Mouse (Mus musculus) CH12.LX (cell line): ENCODE measurements around the gene Nod1. TPM values are rescaled to one million over a fixed set of nuclear protein-coding genes. Genes with fewer than 3 reads are reported as not detected.

Experiments used
- DNase-seq: peaks from one replicate; pipeline ENCODE4 v3.0.0-alpha.2; 2013; ENCODE audit errors: extremely low read depth
- H3K27ac ChIP-seq: 2 replicates; pipeline ENCODE4 v1.5.1; 2012; ENCODE audit warnings: low read depth, mild to moderate bottlenecking, control low read depth, moderate library complexity; ENCODE audit not compliant: insufficient read depth
- H3K27me3 ChIP-seq: replicated peaks from 2 replicates; pipeline ENCODE3; 2012; ENCODE audit warnings: inconsistent platforms
- H3K36me3 ChIP-seq, 2 experiments: replicated peaks in 1 of 2; 2 replicates each; pipeline versions ENCODE3 to v1.6.1; 2012; ENCODE audit warnings: inconsistent platforms in 1 of 2, low read length in 1 of 2, mild to moderate bottlenecking in 1 of 2, mixed read lengths in 1 of 2, moderate library complexity in 1 of 2; ENCODE audit not compliant: control insufficient read depth in 1 of 2, insufficient read depth in 1 of 2
- H3K4me1 ChIP-seq, 2 experiments: 2 replicates each; pipeline ENCODE4 v1.6.1; 2012; ENCODE audit warnings: inconsistent platforms in 1 of 2, moderate library complexity in 1 of 2; ENCODE audit not compliant: insufficient read depth in 2 of 2, control insufficient read depth in 1 of 2
- H3K4me2 ChIP-seq: 2 replicates; pipeline ENCODE4 v1.6.1; 2012; ENCODE audit warnings: low read depth, mild to moderate bottlenecking, control low read depth; ENCODE audit not compliant: poor library complexity, insufficient read depth, severe bottlenecking
- H3K4me3 ChIP-seq, 3 experiments: fragments of 150-350 bp in 1 of 3; sonication (generic) in 1 of 3; replicated peaks in 1 of 3; 2 replicates each; pipeline versions ENCODE3 to v1.5.1; 2011 to 2012; ENCODE audit warnings: low read depth in 2 of 3, low read length in 2 of 3, mild to moderate bottlenecking in 2 of 3, moderate library complexity in 2 of 3, control low read depth in 1 of 3, improper control_type of control experiment in 1 of 3, inconsistent platforms in 1 of 3, mixed read lengths in 1 of 3; ENCODE audit not compliant: poor library complexity in 1 of 3
- H3K79me2 ChIP-seq: replicated peaks from 2 replicates; pipeline ENCODE4 v1.6.1; 2012; ENCODE audit warnings: mild to moderate bottlenecking, moderate library complexity; ENCODE audit not compliant: control insufficient read depth, poor library complexity, insufficient read depth, severe bottlenecking; ENCODE audit errors: extremely low read depth
- H3K9ac ChIP-seq: 2 replicates; pipeline ENCODE4 v1.6.1; 2012; ENCODE audit warnings: low read depth, mild to moderate bottlenecking, control low read depth, moderate library complexity; ENCODE audit not compliant: insufficient read depth
- H3K9me3 ChIP-seq: replicated peaks from 2 replicates; pipeline ENCODE3; 2012; ENCODE audit warnings: low read length, inconsistent platforms, mixed read lengths
- BHLHE40 ChIP-seq: IDR thresholded peaks from 2 replicates; pipeline ENCODE4 v1.6.1; 2011; ENCODE audit warnings: mild to moderate bottlenecking, low read depth, low read length, improper control_type of control experiment
- CHD1 ChIP-seq: IDR thresholded peaks from 2 replicates; pipeline ENCODE4 v1.6.1; 2012; ENCODE audit warnings: low read depth, low read length, improper control_type of control experiment, inconsistent platforms
- CTCF ChIP-seq, 2 experiments: IDR thresholded peaks in 1 of 2; conservative IDR thresholded peaks in 1 of 2; 2 replicates each; pipeline ENCODE4 v1.5.1; 2011 to 2012; ENCODE audit warnings: low read depth in 2 of 2, low read length in 2 of 2, improper control_type of control experiment in 1 of 2, inconsistent platforms in 1 of 2, mild to moderate bottlenecking in 1 of 2, moderate library complexity in 1 of 2
- E2F4 ChIP-seq: IDR thresholded peaks from 2 replicates; pipeline ENCODE4 v1.6.1; 2011; ENCODE audit warnings: low read depth, low read length, improper control_type of control experiment; ENCODE audit not compliant: insufficient replicate concordance
- ELF1 ChIP-seq: IDR thresholded peaks from 2 replicates; pipeline ENCODE4 v1.6.1; 2014; ENCODE audit warnings: low read depth, mild to moderate bottlenecking, inconsistent platforms, low read length, improper control_type of control experiment
- ETS1 ChIP-seq: conservative IDR thresholded peaks from 2 replicates; pipeline ENCODE4 v1.6.1; 2012; ENCODE audit warnings: low read depth, mild to moderate bottlenecking, inconsistent platforms, low read length, improper control_type of control experiment, moderate library complexity
- IRF4 ChIP-seq: IDR thresholded peaks from 2 replicates; pipeline ENCODE4 v1.6.1; 2014; ENCODE audit warnings: low read depth, mild to moderate bottlenecking, inconsistent platforms, low read length, improper control_type of control experiment
- JUND ChIP-seq: conservative IDR thresholded peaks from 2 replicates; pipeline ENCODE4 v1.6.1; 2011; ENCODE audit warnings: low read depth, low read length, improper control_type of control experiment
- KAT2A ChIP-seq: IDR thresholded peaks from 2 replicates; pipeline ENCODE4 v1.6.1; 2012; ENCODE audit warnings: low read length, improper control_type of control experiment, inconsistent platforms; ENCODE audit not compliant: insufficient replicate concordance
- MAFK ChIP-seq: IDR thresholded peaks from 2 replicates; pipeline ENCODE4 v1.6.1; 2011; ENCODE audit warnings: low read length, improper control_type of control experiment; ENCODE audit not compliant: insufficient replicate concordance
- MAX ChIP-seq: IDR thresholded peaks from 2 replicates; pipeline ENCODE4 v1.6.1; 2011; ENCODE audit warnings: low read length, improper control_type of control experiment
- MEF2A ChIP-seq: IDR thresholded peaks from 2 replicates; pipeline ENCODE4 v1.6.1; 2014; ENCODE audit warnings: low read depth, mild to moderate bottlenecking, inconsistent platforms, low read length, improper control_type of control experiment, borderline replicate concordance
- MXI1 ChIP-seq: IDR thresholded peaks from 2 replicates; pipeline ENCODE4 v1.6.1; 2011; ENCODE audit warnings: mild to moderate bottlenecking, low read depth, low read length, improper control_type of control experiment
- MYC ChIP-seq: IDR thresholded peaks from 2 replicates; pipeline ENCODE4 v1.6.1; 2011; ENCODE audit warnings: low read depth, mild to moderate bottlenecking, improper control_type of control experiment, low read length
- NELFE ChIP-seq: IDR thresholded peaks from 2 replicates; pipeline ENCODE4 v1.6.1; 2011; ENCODE audit warnings: low read depth, low read length, improper control_type of control experiment
- PAX5 ChIP-seq: IDR thresholded peaks from 2 replicates; pipeline ENCODE4 v1.6.1; 2012; ENCODE audit warnings: low read length, inconsistent platforms, mixed read lengths
- POLR2A ChIP-seq: IDR thresholded peaks from 2 replicates; pipeline ENCODE4 v1.6.1; 2011; ENCODE audit warnings: low read depth, mild to moderate bottlenecking, improper control_type of control experiment, low read length
- POLR2AphosphoS2 ChIP-seq: IDR thresholded peaks from 2 replicates; pipeline ENCODE4 v1.6.1; 2011; ENCODE audit warnings: low read depth, low read length, improper control_type of control experiment
- RAD21 ChIP-seq: IDR thresholded peaks from 2 replicates; pipeline ENCODE4 v1.6.1; 2011; ENCODE audit warnings: low read depth, mild to moderate bottlenecking, low read length, improper control_type of control experiment, moderate library complexity
- RCOR1 ChIP-seq: conservative IDR thresholded peaks from 2 replicates; pipeline ENCODE4 v1.6.1; 2012; ENCODE audit warnings: low read depth, mild to moderate bottlenecking, inconsistent platforms, low read length, improper control_type of control experiment
- SIN3A ChIP-seq: IDR thresholded peaks from 2 replicates; pipeline ENCODE4 v1.6.1; 2012; ENCODE audit warnings: low read length, improper control_type of control experiment, inconsistent platforms
- TCF12 ChIP-seq: IDR thresholded peaks from 2 replicates; pipeline ENCODE4 v1.6.1; 2014; ENCODE audit warnings: low read depth, mild to moderate bottlenecking, inconsistent platforms, low read length, improper control_type of control experiment
- USF2 ChIP-seq: conservative IDR thresholded peaks from 2 replicates; pipeline ENCODE4 v1.6.1; 2011; ENCODE audit warnings: low read depth, low read length, improper control_type of control experiment
- ZC3H11A ChIP-seq: IDR thresholded peaks from 2 replicates; pipeline ENCODE4 v1.6.1; 2012; ENCODE audit warnings: low read depth, mild to moderate bottlenecking, inconsistent platforms, low read length, improper control_type of control experiment
- ZMIZ1 ChIP-seq: IDR thresholded peaks from 2 replicates; pipeline ENCODE4 v1.6.1; 2012; ENCODE audit warnings: low read depth, mild to moderate bottlenecking, inconsistent platforms, low read length, improper control_type of control experiment
- ZNF384 ChIP-seq: IDR thresholded peaks from 2 replicates; pipeline ENCODE4 v1.6.1; 2012; ENCODE audit warnings: low read depth, low read length, improper control_type of control experiment, inconsistent platforms
- dilution Hi-C: fragments of 300-500 bp; cut with MboI; formaldehyde crosslinking; loops from 2 replicates; pipeline ENCODE4 v1.14.3; 2020; ENCODE audit warnings: low sequenced_read_pairs; ENCODE audit not compliant: extremely low pct_unique_long_range_greater_than_20kb, extremely low pct_ligation_motif_present
- in situ Hi-C: fragments of 300-500 bp; cut with MboI; formaldehyde crosslinking; loops from 3 replicates; pipeline ENCODE4 v1.14.3; 2019; ENCODE audit warnings: low sequenced_read_pairs, low pct_ligation_motif_present, low pct_unique_long_range_greater_than_20kb, mixed read lengths
- polyA plus RNA-seq: library from polyadenylated mRNA; unstranded; fragments of >175 nt; gene quantifications from 2 replicates; pipeline ENCODE4 v1.2.1, GENCODE M21; 2012; ENCODE audit warnings: low read depth; ENCODE audit not compliant: insufficient read length
- total RNA-seq, 2 experiments: library from RNA; depleted of rRNA; stranded (reverse); fragments of 300-350 nt in 1 of 2; fragments of >200 nt in 1 of 2; gene quantifications; 2 replicates each; pipeline ENCODE4 v1.2.3; 2012 to 2014

Gene Nod1
- total and polyA plus RNA-seq, 3 experiments: 0.29 to 0.46 (median 0.30) TPM

DNA sequence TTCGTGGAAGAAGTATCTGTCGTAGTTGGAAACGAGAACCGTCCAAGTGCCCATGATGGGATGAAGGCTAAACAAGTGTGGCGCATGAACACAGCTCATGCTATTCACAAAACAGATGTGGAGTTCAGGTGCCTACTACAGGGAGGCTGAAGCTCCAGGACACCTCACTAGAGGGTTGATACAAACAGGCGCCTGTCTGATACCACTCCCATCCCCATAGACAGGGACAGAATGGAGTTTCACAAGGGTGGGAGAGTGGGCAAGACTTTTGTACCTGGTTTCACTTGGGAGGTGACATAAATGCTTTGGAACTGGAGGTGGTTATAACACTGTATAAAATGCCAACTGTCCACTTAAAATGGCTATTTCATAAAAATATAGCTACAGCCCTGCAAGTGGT is 7.0 kb upstream of the Nod1 start:
- Histone ChIP-seq H3K9ac (no peak overlapping the region), H3K36me3 (peaks cover 0 to 14% of the 10 kb centered on the region in 2 experiments), H3K27me3 (peaks cover 2% of the 10 kb centered on the region), H3K79me2 (no peaks in the 10 kb centered on the region), H3K4me1 (0 out of 4 replicates have a peak, but pooled peaks cover 0 to 2% of the 10 kb centered on the region in 2 experiments), H3K9me3 (no peaks in the 10 kb centered on the region), H3K27ac (no peak overlapping the region), H3K4me3 (no peak overlapping the region), H3K4me2 (no peak overlapping the region)
- DNase-seq: no peak
- in situ Hi-C loops: no loop called here
- dilution Hi-C loops: no loop called here
- TF ChIP-seq KAT2A: no peak
- no peak for TF ChIP-seq ZNF384
- no peak for TF ChIP-seq POLR2AphosphoS2
- no peak for TF ChIP-seq ZMIZ1
- no peak for TF ChIP-seq USF2
- no peak for TF ChIP-seq MEF2A
- no peak for TF ChIP-seq ELF1
- no peak for TF ChIP-seq MAFK
- TF ChIP-seq RCOR1: no peak
- no peak for TF ChIP-seq ZC3H11A
- TF ChIP-seq CTCF (conservative IDR thresholded peaks at IDR 0.05 in 1 of 2, IDR thresholded peaks at IDR 0.05 in 1 of 2; ENCODE audit: low read depth in 2 of 2, low read length in 2 of 2): no peak
- TF ChIP-seq TCF12: no peak
- no peak for TF ChIP-seq SIN3A
- no peak for TF ChIP-seq PAX5
- TF ChIP-seq ETS1: no peak
- no peak for TF ChIP-seq MYC
- TF ChIP-seq CHD1: no peak
- TF ChIP-seq BHLHE40: no peak
- no peak for TF ChIP-seq MAX
- no peak for TF ChIP-seq E2F4

DNA sequence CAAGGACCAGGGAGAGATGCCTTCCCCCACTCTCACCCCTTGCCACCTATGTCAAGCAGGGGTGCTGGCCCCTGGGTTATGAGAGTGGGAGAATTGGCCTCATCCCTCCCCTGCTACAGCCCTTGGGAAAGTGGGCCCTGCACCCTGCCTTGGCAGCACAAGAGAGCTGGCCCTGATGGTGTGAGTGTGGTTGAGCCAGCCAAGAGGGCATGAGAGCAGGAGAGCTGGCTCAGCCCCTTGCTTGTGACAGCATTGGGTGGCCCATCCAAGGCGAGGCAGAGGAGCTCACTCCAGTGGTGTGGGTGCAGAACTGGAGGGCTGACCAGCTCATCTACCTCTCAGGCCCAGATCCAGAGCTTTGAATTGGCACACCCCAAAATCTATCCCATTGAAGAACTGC is 3.2 kb upstream of the Nod1 start:
- dilution Hi-C loops: no loop called here
- no peaks in the 10 kb centered on the region for H3K79me2 ChIP-seq
- no peaks in the 10 kb centered on the region for H3K9me3 ChIP-seq
- no peak overlapping the region for H3K4me2 ChIP-seq
- H3K4me1 ChIP-seq: peaks cover 4 to 15% of the 10 kb centered on the region in 2 experiments; a peak in 3 of 4 replicates
- no peak for DNase-seq
- TF ChIP-seq NELFE (no peak), E2F4 (no peak), ELF1 (no peak), IRF4 (no peak), ZC3H11A (no peak), MYC (no peak), ETS1 (no peak), CHD1 (no peak), POLR2A (no peak), JUND (no peak), KAT2A (no peak), USF2 (no peak), RAD21 (no peak), CTCF (conservative IDR thresholded peaks at IDR 0.05 in 1 of 2, IDR thresholded peaks at IDR 0.05 in 1 of 2; ENCODE audit: low read depth in 2 of 2, low read length in 2 of 2) (no peak), ZNF384 (no peak), MXI1 (no peak), MEF2A (no peak), MAFK (no peak)
- in situ Hi-C loops: no loop called here
- H3K27me3 ChIP-seq: peaks cover 16% of the 10 kb centered on the region
- H3K36me3 ChIP-seq: no peaks in the 10 kb centered on the region
- no peak overlapping the region for H3K4me3 ChIP-seq
- no peak overlapping the region for H3K27ac ChIP-seq
- H3K9ac ChIP-seq: no peak overlapping the region
